Mouse (Mus musculus): Measurements from ENCODE around the gene Dyrk2.

- TF ChIP-seq POLR2AphosphoS5 (IDR thresholded peaks at IDR 0.05; ENCODE audit: borderline replicate concordance, low read depth, low read length) = no peak
- TF ChIP-seq E2F4 (IDR thresholded peaks at IDR 0.05; ENCODE audit: borderline replicate concordance, low read depth, low read length) = no peak
- no peak for TF ChIP-seq POLR2A (IDR thresholded peaks at IDR 0.05; ENCODE audit: control insufficient read depth in 1 of 2, insufficient read depth in 1 of 2, low read depth in 1 of 2, low read length in 2 of 2, poor library complexity in 1 of 2)
- TF ChIP-seq RAD21 (IDR thresholded peaks at IDR 0.05; ENCODE audit: low read depth, low read length) = no peak
- no peak for TF ChIP-seq CHD2 (IDR thresholded peaks at IDR 0.05; ENCODE audit: low read length)
- TF ChIP-seq CTCF (IDR thresholded peaks at IDR 0.05 in 2 of 3, conservative IDR thresholded peaks at IDR 0.05 in 1 of 3; ENCODE audit: control insufficient read depth in 1 of 3, insufficient read depth in 1 of 3, low read depth in 2 of 3, low read length in 3 of 3, poor library complexity in 1 of 3, severe bottlenecking in 1 of 3) = no peak
- no peak for TF ChIP-seq MXI1 (IDR thresholded peaks at IDR 0.05; ENCODE audit: low read depth, low read length)
- no peak for TF ChIP-seq POLR2AphosphoS2 (IDR thresholded peaks at IDR 0.05; ENCODE audit: low read length)
Measured at GRCm38 (mm10) chr10:118811945-118812344, 58.1 kb downstream of the Dyrk2 start.
